Mouse (Mus musculus) embryonic fibroblast, embryonic 13.5 days (primary cell): Measurements from ENCODE around the gene Faim. TPM values are rescaled to one million over a fixed set of nuclear protein-coding genes. Genes with fewer than 3 reads are reported as not detected.

Experiments
- H3K27ac ChIP-seq: 2 replicates; pipeline ENCODE4 v1.5.1; 2012; ENCODE audit warnings: low read length, control low read depth, inconsistent platforms; ENCODE audit not compliant: insufficient read depth
- H3K4me1 ChIP-seq: 2 replicates; pipeline ENCODE4 v1.6.1; 2011; ENCODE audit warnings: low read length; ENCODE audit not compliant: control insufficient read depth, insufficient read depth
- H3K4me3 ChIP-seq: 2 replicates; pipeline ENCODE4 v1.5.1; 2011; ENCODE audit warnings: mild to moderate bottlenecking, control low read depth, low read length; ENCODE audit not compliant: insufficient read depth
- CTCF ChIP-seq: IDR thresholded peaks from 2 replicates; pipeline ENCODE4 v1.5.1; 2011; ENCODE audit warnings: mild to moderate bottlenecking, control low read depth, low read length, moderate library complexity, borderline replicate concordance; ENCODE audit not compliant: insufficient read depth
- POLR2A ChIP-seq: IDR thresholded peaks from 2 replicates; pipeline ENCODE4 v1.6.1; 2011; ENCODE audit warnings: low read depth, mild to moderate bottlenecking, control low read depth, low read length, moderate library complexity
- polyA plus RNA-seq: library from polyadenylated mRNA; stranded (reverse); fragments of >200 nt; gene quantifications from 2 replicates; pipeline ENCODE4 v1.2.4, GENCODE M21; 2011; ENCODE audit warnings: low read depth; ENCODE audit not compliant: missing spikeins, insufficient read length

The Faim gene
- polyA plus RNA-seq, 1 experiment = 33.9 TPM

GRCm38 (mm10) chr9:98957751-98958351, 28.3 kb upstream of the Faim start:
- Histone ChIP-seq H3K4me1 (no peaks in the 10 kb centered on the region), H3K27ac (no peak overlapping the region), H3K4me3 (no peak overlapping the region; the same call in 1 of the 2 replicates)
- TF ChIP-seq CTCF = no peak
- TF ChIP-seq POLR2A = no peak

GRCm38 (mm10) chr9:98958628-98959027, 27.5 kb upstream of the Faim start:
- no peak overlapping the region for H3K27ac ChIP-seq
- TF ChIP-seq CTCF (no peak), POLR2A (no peak)

GRCm38 (mm10) chr9:98959851-98960250, 26.3 kb upstream of the Faim start:
- Histone ChIP-seq H3K4me3 (no peak overlapping the region), H3K27ac (no peak overlapping the region), H3K4me1 (no peaks in the 10 kb centered on the region)
- no peak for TF ChIP-seq CTCF
- TF ChIP-seq POLR2A = no peak

More at GRCm38 (mm10) chr9:98958628-98959027, 27.5 kb upstream of the Faim start:
- Histone ChIP-seq H3K4me3 (no peak overlapping the region; the same call in 1 of the 2 replicates), H3K4me1 (no peaks in the 10 kb centered on the region)

GRCm38 (mm10) chr9:98960348-98960747, 25.8 kb upstream of the Faim start:
- Histone ChIP-seq H3K4me1 (no peaks in the 10 kb centered on the region), H3K4me3 (no peak overlapping the region), H3K27ac (no peak overlapping the region)
- TF ChIP-seq CTCF (no peak), POLR2A (no peak)

- TF ChIP-seq CTCF (no peak), POLR2A (no peak)
- Histone ChIP-seq H3K4me1 (no peaks in the 10 kb centered on the region), H3K4me3 (no peak overlapping the region), H3K27ac (no peak overlapping the region)
Observed at GRCm38 (mm10) chr9:98961591-98962477, 24.3 kb upstream of the Faim start.

GRCm38 (mm10) chr9:98962478-98963142, 23.6 kb upstream of the Faim start:
- no peak overlapping the region for H3K4me3 ChIP-seq
- TF ChIP-seq CTCF (no peak), POLR2A (no peak)

GRCm38 (mm10) chr9:98963661-98964060, 22.5 kb upstream of the Faim start:
- TF ChIP-seq POLR2A (no peak), CTCF (no peak)
- Histone ChIP-seq H3K4me3 (no peak overlapping the region), H3K4me1 (no peaks in the 10 kb centered on the region), H3K27ac (no peak overlapping the region)

More at GRCm38 (mm10) chr9:98962478-98963142, 23.6 kb upstream of the Faim start:
- Histone ChIP-seq H3K27ac (no peak overlapping the region), H3K4me1 (no peaks in the 10 kb centered on the region)

GRCm38 (mm10) chr9:98965084-98965483, 21.1 kb upstream of the Faim start:
- H3K4me1 ChIP-seq = no peaks in the 10 kb centered on the region
- peak; percentile 58; the same call in 1 of the 2 replicates for TF ChIP-seq CTCF
- TF ChIP-seq POLR2A = no peak
- no peak overlapping the region for H3K27ac ChIP-seq
- no peak overlapping the region for H3K4me3 ChIP-seq

GRCm38 (mm10) chr9:98973101-98973521, 13.1 kb upstream of the Faim start:
- peak overlapping the region; percentile 38 for H3K4me3 ChIP-seq
- no peak for TF ChIP-seq POLR2A
- TF ChIP-seq CTCF = no peak
- no peak overlapping the region for H3K27ac ChIP-seq
- H3K4me1 ChIP-seq = 0 out of 2 replicates have a peak, but pooled peaks cover 2% of the 10 kb centered on the region
